8 mouse cellular contexts compared by ENCODE assay signal in the genomic region with DNA sequence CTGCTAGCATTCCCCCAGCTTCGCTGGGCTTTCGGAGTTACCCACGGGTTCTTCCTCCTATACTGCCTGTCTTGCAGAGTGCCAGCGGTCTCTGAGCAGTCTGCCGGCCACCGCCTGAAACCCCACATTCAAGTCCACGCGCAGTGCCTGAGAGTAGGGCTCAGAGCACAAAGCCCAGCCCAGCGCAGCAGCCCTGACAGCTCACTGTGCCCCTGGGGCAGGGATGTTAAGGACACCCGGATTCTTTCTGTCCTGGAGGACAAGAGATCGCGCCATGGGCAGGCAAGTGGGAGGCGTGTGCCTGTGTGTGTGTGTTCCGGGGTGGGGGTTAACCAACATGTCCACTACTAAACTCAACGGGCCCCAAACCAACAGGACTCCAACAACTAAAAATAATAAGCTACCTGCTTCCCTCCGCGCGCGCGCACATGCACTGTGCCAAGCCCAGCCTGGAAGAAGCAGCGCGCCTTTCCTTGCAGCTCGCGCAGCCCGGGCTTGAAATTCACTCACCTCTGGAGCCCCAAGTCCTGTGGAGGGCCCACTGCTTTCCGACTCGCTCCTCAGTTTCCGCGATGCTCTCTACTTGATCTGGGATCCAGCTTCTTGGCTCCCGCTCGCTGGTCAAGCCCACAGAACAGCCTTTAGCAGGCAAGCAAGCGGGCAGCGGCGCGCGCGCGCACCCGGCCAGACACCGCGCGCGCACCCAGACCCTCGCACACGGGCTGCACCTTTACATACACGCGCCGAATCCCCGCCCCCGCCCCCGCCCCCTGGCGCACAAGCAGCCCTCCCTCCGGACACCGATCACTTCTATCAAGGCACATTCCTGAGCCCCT. TPM values are rescaled to one million over a fixed set of nuclear protein-coding genes. Genes with fewer than 3 reads are reported as not detected.
DNase-seq lines count a peak whose midpoint lies in the region; ATAC-seq and TF ChIP-seq lines count a peak whose summit lies in the region.
"Had no signal": no experiment of that assay in that cellular context is flagged by ENCODE, and none has a peak within 500 bp of the region (broad histone marks: within the 10 kb centered on the region; RNA-seq: fewer than 3 reads in every experiment).

A gene (minus strand): TSS at position 707 of the 836 bp plus-strand sequence.

- no peaks in the 10 kb centered on the region; the same call in 1 of the 2 replicates for H3K4me1 ChIP-seq in cortical plate, adult 2 months (ENCODE audit: control insufficient read depth, insufficient read depth, low read length)
- no peaks in the 10 kb centered on the region for H3K4me1 ChIP-seq in heart, embryonic 14.5 days (ENCODE audit: control insufficient read depth in 2 of 2, insufficient read depth in 2 of 2, low read length in 2 of 2)
- no peaks in the 10 kb centered on the region for H3K4me1 ChIP-seq in neural tube, embryonic 11.5 days (ENCODE audit: control insufficient read depth, insufficient read depth, low read length)
- H3K4me1 ChIP-seq in kidney, adult 2 months (ENCODE audit: control insufficient read depth, insufficient read depth, low read length), result no peaks in the 10 kb centered on the region

- H3K4me2 ChIP-seq in heart, embryonic 14.5 days (ENCODE audit: low read length), result peak within 1 kb of the TSS; percentile 66
- peak within 1 kb of the TSS; percentile 63 for H3K4me2 ChIP-seq in neural tube, embryonic 11.5 days (ENCODE audit: low read depth)

- intact Hi-C loops in left cerebral cortex, adult 2 months (cut with DNase I), result no loop called here

- no peaks in the 10 kb centered on the region for H3K27me3 ChIP-seq in heart, embryonic 14.5 days (ENCODE audit: control insufficient read depth, insufficient read depth, low read length)
- H3K27me3 ChIP-seq in neural tube, embryonic 11.5 days (ENCODE audit: control insufficient read depth, insufficient read depth, low read length), result no peaks in the 10 kb centered on the region
- no peaks in the 10 kb centered on the region for H3K27me3 ChIP-seq in kidney, adult 2 months (replicated peaks; ENCODE audit: control insufficient read depth, insufficient read depth, low read length)

- no peaks in the 10 kb centered on the region for H3K36me3 ChIP-seq in heart, embryonic 14.5 days (ENCODE audit: control insufficient read depth, insufficient read depth, low read length)
- H3K36me3 ChIP-seq in neural tube, embryonic 11.5 days (ENCODE audit: control insufficient read depth, insufficient read depth, low read length), result no peaks in the 10 kb centered on the region
- H3K36me3 ChIP-seq in kidney, adult 2 months (ENCODE audit: control insufficient read depth, insufficient read depth, low read length), result no peaks in the 10 kb centered on the region

- peak within 1 kb of the TSS; percentile 73 for H3K9ac ChIP-seq in heart, embryonic 14.5 days (ENCODE audit: low read length)
- peak within 1 kb of the TSS; percentile 42 for H3K9ac ChIP-seq in neural tube, embryonic 11.5 days (ENCODE audit: low read length)

- H3K9me3 ChIP-seq in heart, embryonic 14.5 days (ENCODE audit: control insufficient read depth, low read length), result no peaks in the 10 kb centered on the region
- H3K9me3 ChIP-seq in neural tube, embryonic 11.5 days (ENCODE audit: control insufficient read depth, low read length), result no peaks in the 10 kb centered on the region

- H3K27ac ChIP-seq in cortical plate, adult 2 months (ENCODE audit: insufficient read depth, low read length), result peak within 1 kb of the TSS; percentile 96
- peak within 1 kb of the TSS; percentile 43 to 55 for H3K27ac ChIP-seq in heart, embryonic 14.5 days (replicated peaks in 1 of 2; ENCODE audit: control insufficient read depth in 1 of 2, insufficient read depth in 1 of 2, low read depth in 2 of 2, low read length in 2 of 2)
- peak within 1 kb of the TSS; percentile 84 for H3K27ac ChIP-seq in left cerebral cortex, adult 2 months
- no peak within 1 kb of the TSS for H3K27ac ChIP-seq in neural tube, embryonic 11.5 days (ENCODE audit: low read depth, low read length)
- no peak within 1 kb of the TSS for H3K27ac ChIP-seq in kidney, adult 2 months (ENCODE audit: insufficient read depth, low read depth, low read length)

- 12% methylated on average over 54 of the region's 54 CpGs for WGBS in heart, embryonic 14.5 days
- 11% methylated on average over 40 of the region's 54 CpGs for whole genome bisulfite sequencing in neural tube, embryonic 11.5 days
- WGBS in kidney, adult 2 months, result 1% methylated on average over 53 of the region's 54 CpGs

- peak; percentile 19 to 37 for DNase-seq in left cerebral cortex, adult 2 months (ENCODE audit: extremely low spot score in 1 of 2, low spot score in 2 of 2)
- DNase-seq in neural tube, embryonic 11.5 days (ENCODE audit: low spot score), result peak; percentile 42
- no peak for DNase-seq in T-cell, adult 2 months (ENCODE audit: low spot score)
- DNase-seq in kidney, adult 2 months, result no peak

- 0 out of 2 replicates have a peak, but pooled peaks have one; percentile 10 for TF ChIP-seq POLR2A in cortical plate, adult 2 months (IDR thresholded peaks at IDR 0.05; ENCODE audit: extremely low read depth, insufficient read depth, low read length)
- TF ChIP-seq POLR2A in kidney, adult 2 months (IDR thresholded peaks at IDR 0.05; ENCODE audit: low read depth, low read length), result no peak

- H3K4me3 ChIP-seq in cortical plate, adult 2 months (ENCODE audit: insufficient read depth, low read length), result peak within 1 kb of the TSS; percentile 95
- peak within 1 kb of the TSS; percentile 53 to 62 for H3K4me3 ChIP-seq in heart, embryonic 14.5 days (ENCODE audit: control insufficient read depth in 1 of 2, insufficient read depth in 1 of 2, low read depth in 1 of 2, low read length in 2 of 2)
- H3K4me3 ChIP-seq in left cerebral cortex, adult 2 months, result peak within 1 kb of the TSS; percentile 54
- H3K4me3 ChIP-seq in neural tube, embryonic 11.5 days (ENCODE audit: low read depth, low read length), result peak within 1 kb of the TSS; percentile 42
- no peak within 1 kb of the TSS for H3K4me3 ChIP-seq in kidney, adult 2 months (ENCODE audit: insufficient read depth, low read depth, low read length)

- ATAC-seq in cerebellum, adult (ENCODE audit: insufficient number of reproducible peaks, low FRiP score, low TSS enrichment), result peak; percentile 49; the same call in 1 of the 2 replicates
- ATAC-seq in heart, embryonic 14.5 days (ENCODE audit: insufficient number of reproducible peaks, insufficient read depth, low FRiP score, low read depth), result 0 out of 2 replicates have a peak, but pooled peaks have one; percentile 35
- peak; percentile 81 for ATAC-seq in neural tube, embryonic 11.5 days (ENCODE audit: insufficient read depth, low FRiP score, low TSS enrichment)

- TF ChIP-seq CTCF in cortical plate, adult 2 months (IDR thresholded peaks at IDR 0.05; ENCODE audit: extremely low read depth, insufficient read depth, low read length), result no peak
- no peak for TF ChIP-seq CTCF in left cerebral cortex, adult 2 months (IDR thresholded peaks at IDR 0.05)
- TF ChIP-seq CTCF in kidney, adult 2 months (conservative IDR thresholded peaks at IDR 0.05; ENCODE audit: insufficient read depth, insufficient read length, low read depth, low read length), result no peak

RNA-seq across cellular contexts. Expression of the gene that starts here (rescaled TPM):
- 9.3 and 10.1 TPM in 2 replicates for polyA plus RNA-seq in cortical plate, adult 2 months (2012; rRNA removed)
- polyA plus RNA-seq in heart, embryonic 14.5 days (2014; fragmentation: Nextera tagmentation; extraction: Ambion mirVana), result 14.5 and 14.7 TPM in 2 replicates
- 10 to 100 TPM; 58.8 to 60.8 TPM for total RNA-seq in left cerebral cortex, adult 2 months (2021)
- 2.5 and 3.8 TPM in 2 replicates for polyA plus RNA-seq in neural tube, embryonic 11.5 days (2014; fragmentation: Nextera tagmentation; extraction: Ambion mirVana)
- polyA plus RNA-seq in kidney, adult 2 months (2012; rRNA removed), result 0.01 and 0.02 TPM in 2 replicates
- total RNA-seq: common myeloid progenitor, adult 5-6 weeks had no signal

Comparison
In these comparisons a context has a peak if more than half of its experiments do, and no peak if none do; other contexts are left out.
1. H3K27ac ChIP-seq: peak in cortical plate, adult 2 months (single experiment), heart, embryonic 14.5 days (2 of 2) and left cerebral cortex, adult 2 months (single experiment); none in neural tube, embryonic 11.5 days (single experiment) and kidney, adult 2 months (single experiment).
2. DNase-seq: peak in left cerebral cortex, adult 2 months (2 of 2) and neural tube, embryonic 11.5 days (single experiment); none in T-cell, adult 2 months (single experiment) and kidney, adult 2 months (single experiment).
3. Peak in every context shown above with its lines, with median percentiles within 50 percentile points of each other: ATAC-seq.